Mouse (Mus musculus) ES-Bruce4 (cell line): Measurements from ENCODE around the gene Zfp292. TPM values are rescaled to one million over a fixed set of nuclear protein-coding genes. Genes with fewer than 3 reads are reported as not detected.

Experiments used
- H3K27ac ChIP-seq: 2 replicates; pipeline ENCODE4 v1.5.1; 2012; ENCODE audit warnings: low read length, inconsistent platforms; ENCODE audit not compliant: insufficient read depth
- H3K27me3 ChIP-seq: 2 replicates; pipeline ENCODE4 v1.6.1; 2012; ENCODE audit warnings: mild to moderate bottlenecking, low read length, inconsistent platforms; ENCODE audit not compliant: control insufficient read depth, poor library complexity, insufficient read depth, severe bottlenecking
- H3K36me3 ChIP-seq: 2 replicates; pipeline ENCODE4 v1.6.1; 2012; ENCODE audit warnings: inconsistent platforms, mild to moderate bottlenecking, low read length, moderate library complexity; ENCODE audit not compliant: control insufficient read depth, poor library complexity, insufficient read depth, severe bottlenecking
- H3K4me1 ChIP-seq: one replicate; pipeline ENCODE4 v1.8.1; 2011; ENCODE audit warnings: low read length; ENCODE audit not compliant: control insufficient read depth, insufficient read depth
- H3K4me3 ChIP-seq: 2 replicates; pipeline ENCODE4 v1.5.1; 2011; ENCODE audit warnings: low read depth, mild to moderate bottlenecking, low read length
- H3K9ac ChIP-seq: 2 replicates; pipeline ENCODE4 v1.6.1; 2012; ENCODE audit warnings: low read depth, mild to moderate bottlenecking, inconsistent platforms; ENCODE audit not compliant: poor library complexity, severe bottlenecking
- H3K9me3 ChIP-seq: replicated peaks from 2 replicates; pipeline ENCODE4 v1.6.1; 2012; ENCODE audit warnings: mild to moderate bottlenecking, low read length, inconsistent platforms; ENCODE audit not compliant: control insufficient read depth, poor library complexity, insufficient read depth, severe bottlenecking
- CTCF ChIP-seq: IDR thresholded peaks from one replicate; pipeline ENCODE4 v1.8.1; 2011; ENCODE audit warnings: low read depth, low read length
- EP300 ChIP-seq: IDR thresholded peaks from 2 replicates; pipeline ENCODE4 v1.6.1; 2011; ENCODE audit warnings: low read depth, low read length; ENCODE audit not compliant: insufficient read depth
- POLR2A ChIP-seq: IDR thresholded peaks from one replicate; pipeline ENCODE4 v1.8.1; 2011; ENCODE audit warnings: low read length; ENCODE audit not compliant: insufficient read depth
- polyA plus RNA-seq: library from polyadenylated mRNA; stranded (reverse); fragments of >200 nt; gene quantifications from 2 replicates; pipeline ENCODE4 v1.2.4, GENCODE M21; 2011; ENCODE audit warnings: low read depth; ENCODE audit not compliant: missing spikeins, insufficient read depth, insufficient read length

Gene Zfp292
- polyA plus RNA-seq, 1 experiment = 36.9 TPM

DNA sequence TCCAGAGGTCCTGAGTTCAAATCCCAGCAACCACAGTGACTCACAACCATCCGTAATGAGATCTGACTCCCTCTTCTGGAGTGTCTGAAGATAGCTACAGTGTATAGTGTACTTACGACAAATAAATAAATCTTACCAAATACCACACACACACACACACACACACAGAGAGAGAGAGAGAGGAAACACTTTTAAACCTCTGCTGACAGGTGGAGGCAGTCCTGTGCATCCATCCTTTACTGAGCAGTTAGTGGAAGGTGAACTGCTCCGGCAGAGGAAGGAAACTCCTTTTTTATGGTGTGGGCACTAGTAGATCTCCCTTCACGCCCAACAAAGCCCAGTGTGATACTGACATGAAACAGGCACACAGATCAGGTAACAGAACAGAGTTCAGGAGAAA lies 51.3 kb downstream of the Zfp292 start:
- H3K4me1 ChIP-seq = no peaks in the 10 kb centered on the region
- no peak overlapping the region for H3K27ac ChIP-seq
- peaks cover 8% of the 10 kb centered on the region for H3K36me3 ChIP-seq

DNA sequence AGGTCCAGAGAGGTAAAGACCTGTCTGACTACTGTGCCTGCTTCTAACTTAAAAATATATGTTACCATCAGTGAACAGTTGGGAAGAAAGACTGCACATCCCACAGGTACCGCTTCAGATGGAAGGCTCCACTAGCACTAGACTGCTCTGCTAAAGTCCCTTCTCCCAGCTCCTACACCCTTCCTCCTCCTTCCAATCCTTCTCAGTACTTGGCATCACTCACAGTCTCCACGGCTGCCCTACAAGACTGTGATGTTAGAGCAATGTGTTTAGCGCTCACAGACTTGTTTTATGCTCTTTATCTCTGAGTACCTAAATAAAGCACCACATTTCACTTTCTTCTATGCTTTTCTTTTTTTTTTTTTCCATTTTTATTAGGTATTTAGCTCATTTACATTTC lies 53.3 kb downstream of the Zfp292 start:
- H3K4me3 ChIP-seq = no peak overlapping the region
- no peaks in the 10 kb centered on the region for H3K27me3 ChIP-seq
- H3K9ac ChIP-seq = no peak overlapping the region
- H3K9me3 ChIP-seq = no peaks in the 10 kb centered on the region
- no peak overlapping the region for H3K27ac ChIP-seq
- H3K36me3 ChIP-seq = peaks cover 3% of the 10 kb centered on the region
- no peaks in the 10 kb centered on the region for H3K4me1 ChIP-seq
- TF ChIP-seq CTCF = no peak
- TF ChIP-seq EP300 = no peak
- no peak for TF ChIP-seq POLR2A

More for the DNA sequence above, 51.3 kb downstream of the Zfp292 start:
- H3K4me3 ChIP-seq = no peak overlapping the region
- no peak overlapping the region for H3K9ac ChIP-seq
- no peak for TF ChIP-seq EP300
- TF ChIP-seq CTCF = no peak
- no peak for TF ChIP-seq POLR2A
- no peaks in the 10 kb centered on the region for H3K9me3 ChIP-seq
- H3K27me3 ChIP-seq = no peaks in the 10 kb centered on the region

DNA sequence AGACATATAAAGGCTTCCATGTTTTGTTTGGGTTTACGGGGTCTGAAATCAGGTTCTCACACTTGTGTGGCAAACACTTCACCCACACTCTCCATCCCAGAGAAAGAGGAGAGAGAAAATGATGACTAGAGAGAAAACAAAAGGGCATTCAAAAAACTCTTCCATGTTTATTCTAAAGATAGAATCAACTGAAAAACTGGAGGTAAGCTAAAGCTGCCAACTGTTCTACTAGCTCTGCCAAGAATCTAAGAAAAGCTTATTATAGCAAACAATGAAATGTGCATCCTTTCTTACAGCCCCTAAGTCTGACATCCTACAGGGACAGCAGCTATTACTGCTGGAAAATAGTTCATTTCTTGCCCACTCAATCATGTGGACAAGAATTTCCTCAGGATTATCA lies 58.9 kb downstream of the Zfp292 start:
- Histone ChIP-seq H3K27ac (no peak overlapping the region), H3K9me3 (no peaks in the 10 kb centered on the region), H3K36me3 (peaks cover 3% of the 10 kb centered on the region), H3K27me3 (no peaks in the 10 kb centered on the region), H3K4me1 (no peaks in the 10 kb centered on the region), H3K9ac (no peak overlapping the region), H3K4me3 (no peak overlapping the region)
- TF ChIP-seq CTCF (no peak), EP300 (no peak), POLR2A (no peak)

DNA sequence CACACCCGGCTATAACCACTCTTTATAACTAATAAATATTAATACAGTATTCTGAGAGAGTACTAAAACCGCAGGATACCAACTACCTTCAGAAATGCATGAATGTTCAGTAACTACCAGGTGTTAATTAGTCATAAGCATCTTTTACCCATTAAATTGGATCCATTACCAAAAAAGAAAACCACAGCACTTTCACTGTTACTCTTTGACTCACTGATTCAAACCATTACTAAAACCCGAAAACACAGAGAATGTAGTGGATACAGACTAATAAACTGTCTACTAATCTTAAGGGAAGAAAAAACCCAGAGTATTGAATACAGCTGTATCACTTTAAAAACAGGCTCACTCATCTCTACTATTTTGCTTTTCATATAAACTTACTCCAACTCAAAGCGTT lies 62.9 kb downstream of the Zfp292 start:
- H3K4me1 ChIP-seq = no peaks in the 10 kb centered on the region
- no peaks in the 10 kb centered on the region for H3K9me3 ChIP-seq
- H3K9ac ChIP-seq = no peak overlapping the region
- no peak for TF ChIP-seq EP300
- no peak for TF ChIP-seq CTCF
- TF ChIP-seq POLR2A = no peak
- peaks cover 6% of the 10 kb centered on the region for H3K36me3 ChIP-seq
- no peaks in the 10 kb centered on the region for H3K27me3 ChIP-seq
- H3K27ac ChIP-seq = no peak overlapping the region
- no peak overlapping the region for H3K4me3 ChIP-seq

DNA sequence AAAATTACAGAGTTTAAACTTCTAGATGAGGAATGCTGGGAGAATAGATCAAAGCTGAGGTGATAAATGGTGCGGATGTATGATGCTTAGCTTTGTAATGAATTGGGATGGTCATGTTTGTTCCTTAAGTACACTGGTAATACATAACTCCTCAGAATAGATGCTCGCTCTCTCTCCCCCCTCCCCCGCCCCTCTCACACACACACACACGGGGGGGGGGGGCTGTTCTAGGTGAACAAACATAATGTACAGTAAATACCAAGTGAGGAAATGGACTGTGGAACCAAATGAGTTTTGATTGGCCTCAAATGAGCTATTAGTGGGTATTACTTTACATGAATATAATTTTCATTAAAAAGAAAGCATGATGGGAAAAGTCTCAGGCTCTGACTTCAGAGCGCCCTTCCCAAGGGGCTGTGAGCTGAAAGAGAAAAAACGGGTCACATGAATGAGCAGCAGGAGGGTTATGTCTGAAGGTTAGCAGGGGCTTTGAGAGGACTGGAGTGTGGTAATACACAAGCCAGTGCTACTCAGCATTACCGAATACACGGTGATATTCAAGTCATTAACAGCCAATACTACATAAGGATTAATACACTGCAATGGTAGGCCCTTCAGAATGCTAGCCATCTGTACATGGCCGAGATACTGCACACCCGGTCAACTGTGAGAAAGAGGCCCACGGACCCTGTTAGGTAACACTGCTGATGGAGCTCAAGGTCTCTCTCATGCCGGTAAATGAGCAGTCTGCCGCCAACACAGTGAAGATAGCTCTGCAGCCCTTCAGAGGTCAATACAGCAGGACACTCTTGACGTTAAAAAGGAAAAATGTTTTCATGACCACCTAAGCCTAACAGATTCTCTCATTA lies 81.4 kb downstream of the Zfp292 start:
- H3K4me3 ChIP-seq = no peak overlapping the region
- H3K9ac ChIP-seq = no peak overlapping the region
- no peak for TF ChIP-seq CTCF
- TF ChIP-seq POLR2A = no peak
- no peak for TF ChIP-seq EP300
- no peak overlapping the region for H3K27ac ChIP-seq
- no peaks in the 10 kb centered on the region for H3K27me3 ChIP-seq
- H3K4me1 ChIP-seq = no peaks in the 10 kb centered on the region
- no peaks in the 10 kb centered on the region for H3K9me3 ChIP-seq
- H3K36me3 ChIP-seq = peaks cover 6% of the 10 kb centered on the region

DNA sequence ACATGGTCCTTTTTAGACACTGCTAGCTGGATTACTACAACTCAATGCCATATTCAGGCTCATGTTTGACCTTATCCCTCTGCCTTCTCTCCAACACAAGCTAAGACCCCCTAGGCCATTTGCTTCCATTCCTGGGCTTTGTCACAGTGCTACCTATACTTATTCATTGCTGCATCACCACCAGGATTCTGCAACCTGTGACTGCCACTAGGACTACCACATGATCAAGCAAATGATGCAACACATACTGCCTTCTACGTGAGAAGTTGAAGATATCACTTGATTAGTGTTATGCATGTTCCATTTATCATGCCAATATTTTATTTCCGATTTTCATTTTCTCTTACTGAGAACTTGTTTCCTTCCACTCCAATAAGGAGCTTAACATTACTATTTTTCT lies 84.8 kb downstream of the Zfp292 start:
- Histone ChIP-seq H3K4me1 (no peaks in the 10 kb centered on the region), H3K4me3 (no peak overlapping the region), H3K9ac (no peak overlapping the region), H3K36me3 (no peaks in the 10 kb centered on the region), H3K27me3 (no peaks in the 10 kb centered on the region), H3K9me3 (no peaks in the 10 kb centered on the region), H3K27ac (no peak overlapping the region)
- TF ChIP-seq EP300 (no peak), CTCF (no peak), POLR2A (no peak)
